In the genomic region with DNA sequence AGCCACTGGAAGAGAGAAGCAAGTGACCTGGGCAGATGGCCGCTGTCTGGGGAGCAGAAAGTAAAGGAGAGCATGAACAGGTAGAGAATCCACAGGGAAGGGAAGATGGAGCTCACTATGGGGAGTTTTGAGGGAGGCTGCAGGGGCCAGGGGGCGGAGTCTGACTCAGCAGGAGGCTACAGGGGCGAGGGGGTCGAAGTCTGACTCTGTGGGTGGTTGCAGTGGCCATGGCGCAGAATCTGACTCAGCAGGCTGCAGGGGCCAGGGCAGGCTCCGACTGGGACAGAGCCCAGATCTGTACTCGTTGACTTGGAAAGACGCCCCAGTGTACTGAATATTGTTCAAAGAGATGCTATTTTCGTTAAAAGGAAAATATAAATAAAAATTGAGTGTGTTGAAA, we compare ENCODE assay signal across 9 mouse cellular contexts. TPM values are rescaled to one million over a fixed set of nuclear protein-coding genes. Genes with fewer than 3 reads are reported as not detected.
DNase-seq lines count a peak whose midpoint lies in the region; ATAC-seq and TF ChIP-seq lines count a peak whose summit lies in the region.
"Had no signal": no experiment of that assay in that cellular context is flagged by ENCODE, and none has a peak within 500 bp of the region (broad histone marks: within the 10 kb centered on the region; RNA-seq: fewer than 3 reads in every experiment).

No protein-coding gene starts in this region.

- WGBS in embryonic facial prominence, embryonic 14.5 days, result 20% methylated on average over 9 of the region's 9 CpGs
- 13% methylated on average over 9 of the region's 9 CpGs for WGBS in hindbrain, embryonic 12.5 days
- WGBS in limb, embryonic 15.5 days, result 23% methylated on average over 9 of the region's 9 CpGs
- 23% methylated on average over 9 of the region's 9 CpGs for WGBS in stomach, postnatal 0 days

- H3K4me3 ChIP-seq in embryonic facial prominence, embryonic 14.5 days (ENCODE audit: low read depth, low read length), result no peak overlapping the region
- no peak overlapping the region for H3K4me3 ChIP-seq in hindbrain, embryonic 12.5 days
- no peak overlapping the region for H3K4me3 ChIP-seq in limb, embryonic 15.5 days
- H3K4me3 ChIP-seq in stomach, postnatal 0 days (ENCODE audit: low read depth, low read length), result no peak overlapping the region
- H3K4me3 ChIP-seq in left cerebral cortex, adult 2 months, result no peak overlapping the region
- H3K4me3 ChIP-seq: liver, embryonic 13.5 days had no signal

- no peak overlapping the region for H3K27ac ChIP-seq in embryonic facial prominence, embryonic 14.5 days (replicated peaks; ENCODE audit: low read depth, low read length)
- H3K27ac ChIP-seq in hindbrain, embryonic 12.5 days, result no peak overlapping the region
- no peak overlapping the region for H3K27ac ChIP-seq in limb, embryonic 15.5 days
- H3K27ac ChIP-seq in stomach, postnatal 0 days (replicated peaks), result no peak overlapping the region
- no peak overlapping the region for H3K27ac ChIP-seq in left cerebral cortex, adult 2 months
- H3K27ac ChIP-seq: liver, embryonic 13.5 days had no signal

- ATAC-seq in embryonic facial prominence, embryonic 14.5 days (ENCODE audit: low read depth), result no peak
- no peak for ATAC-seq in hindbrain, embryonic 12.5 days (ENCODE audit: low FRiP score)
- ATAC-seq in limb, embryonic 15.5 days (ENCODE audit: insufficient number of reproducible peaks, low FRiP score, low TSS enrichment, low read depth), result no peak
- no peak for ATAC-seq in stomach, postnatal 0 days (ENCODE audit: low FRiP score, low TSS enrichment)

- H3K4me1 ChIP-seq in embryonic facial prominence, embryonic 14.5 days (ENCODE audit: control insufficient read depth, insufficient read depth, low read length), result no peaks in the 10 kb centered on the region
- H3K4me1 ChIP-seq in hindbrain, embryonic 12.5 days, result peaks cover 7% of the 10 kb centered on the region
- H3K4me1 ChIP-seq in limb, embryonic 15.5 days, result peaks cover 6% of the 10 kb centered on the region
- no peaks in the 10 kb centered on the region for H3K4me1 ChIP-seq in stomach, postnatal 0 days (replicated peaks; ENCODE audit: control insufficient read depth, insufficient read depth)
- H3K4me1 ChIP-seq: liver, embryonic 13.5 days had no signal

- peak; percentile 30 to 64 for DNase-seq in adrenal gland, adult (ENCODE audit: inconsistent age in 2 of 2, low spot score in 1 of 2)
- no peak for DNase-seq in adrenal gland, adult 8-10 months
- DNase-seq in NIH3T3 (ENCODE audit: low read depth), result peak; percentile 71
- DNase-seq in embryonic facial prominence, embryonic 14.5 days (ENCODE audit: low spot score), result no peak
- no peak for DNase-seq in stomach, postnatal 0 days (ENCODE audit: low spot score)
- DNase-seq in left cerebral cortex, adult 2 months (ENCODE audit: extremely low spot score in 1 of 2, low spot score in 2 of 2), result no peak
- DNase-seq: liver, embryonic 13.5 days had no signal

- peak overlapping the region; percentile 2; the same call in 1 of the 2 replicates for H3K4me2 ChIP-seq in embryonic facial prominence, embryonic 14.5 days (ENCODE audit: low read depth, low read length)
- H3K4me2 ChIP-seq in hindbrain, embryonic 12.5 days (replicated peaks), result peak overlapping the region; percentile 3
- 0 out of 2 replicates have a peak overlapping the region, but pooled peaks have one; percentile 2 for H3K4me2 ChIP-seq in limb, embryonic 15.5 days
- no peak overlapping the region for H3K4me2 ChIP-seq in stomach, postnatal 0 days (replicated peaks; ENCODE audit: low read depth)
- H3K4me2 ChIP-seq: liver, embryonic 13.5 days had no signal

- H3K27me3 ChIP-seq in embryonic facial prominence, embryonic 14.5 days (replicated peaks; ENCODE audit: control insufficient read depth, insufficient read depth, low read length), result no peaks in the 10 kb centered on the region
- peaks cover 5% of the 10 kb centered on the region; the same call in 1 of the 2 replicates for H3K27me3 ChIP-seq in hindbrain, embryonic 12.5 days
- H3K27me3 ChIP-seq in limb, embryonic 15.5 days, result no peaks in the 10 kb centered on the region
- H3K27me3 ChIP-seq in stomach, postnatal 0 days (ENCODE audit: control insufficient read depth, insufficient read depth, low read length), result no peaks in the 10 kb centered on the region
- H3K27me3 ChIP-seq: liver, embryonic 13.5 days had no signal

- no peak for TF ChIP-seq EP300 in stomach, postnatal 0 days (optimal IDR thresholded peaks at IDR 0.05)

- intact Hi-C loops in left cerebral cortex, adult 2 months (cut with DNase I), result no loop called here

- H3K9ac ChIP-seq in embryonic facial prominence, embryonic 14.5 days (ENCODE audit: low read depth, low read length), result no peak overlapping the region
- H3K9ac ChIP-seq in hindbrain, embryonic 12.5 days, result no peak overlapping the region
- no peak overlapping the region for H3K9ac ChIP-seq in limb, embryonic 15.5 days
- H3K9ac ChIP-seq in stomach, postnatal 0 days (ENCODE audit: low read length), result no peak overlapping the region
- H3K9ac ChIP-seq: liver, embryonic 13.5 days had no signal

- H3K9me3 ChIP-seq in embryonic facial prominence, embryonic 14.5 days (ENCODE audit: control insufficient read depth, low read length), result no peaks in the 10 kb centered on the region
- no peaks in the 10 kb centered on the region for H3K9me3 ChIP-seq in hindbrain, embryonic 12.5 days (replicated peaks)
- no peaks in the 10 kb centered on the region for H3K9me3 ChIP-seq in limb, embryonic 15.5 days
- no peaks in the 10 kb centered on the region for H3K9me3 ChIP-seq in stomach, postnatal 0 days (ENCODE audit: control insufficient read depth, low read length)
- H3K9me3 ChIP-seq: liver, embryonic 13.5 days had no signal

- no peaks in the 10 kb centered on the region for H3K36me3 ChIP-seq in embryonic facial prominence, embryonic 14.5 days (ENCODE audit: control insufficient read depth, insufficient read depth, low read length)
- no peaks in the 10 kb centered on the region for H3K36me3 ChIP-seq in hindbrain, embryonic 12.5 days
- no peaks in the 10 kb centered on the region for H3K36me3 ChIP-seq in limb, embryonic 15.5 days
- H3K36me3 ChIP-seq in stomach, postnatal 0 days (ENCODE audit: control insufficient read depth, insufficient read depth, low read length), result no peaks in the 10 kb centered on the region
- H3K36me3 ChIP-seq: liver, embryonic 13.5 days had no signal

- no peak for TF ChIP-seq CTCF in stomach, postnatal 0 days (IDR thresholded peaks at IDR 0.05; ENCODE audit: low read depth)
- no peak for TF ChIP-seq CTCF in left cerebral cortex, adult 2 months (IDR thresholded peaks at IDR 0.05)

RNA-seq across cellular contexts. Expression of a gene that starts 8.9 kb away (rescaled TPM):
- 1 to 10 TPM in 3 of 4 experiments, under 1 TPM in 1; 0.97 to 1.9 (median 1.3) TPM for total RNA-seq in adrenal gland, adult 8-10 months (2022)
- polyA plus RNA-seq in embryonic facial prominence, embryonic 14.5 days (2014; fragmentation: Nextera tagmentation; extraction: Ambion mirVana), result 0.10 and 0.15 TPM in 2 replicates
- 0.18 and 0.38 TPM in 2 replicates for polyA plus RNA-seq in hindbrain, embryonic 12.5 days (2016; fragmentation: Nextera tagmentation; extraction: Ambion mirVana)
- polyA plus RNA-seq in limb, embryonic 15.5 days (2015; fragmentation: Nextera tagmentation; extraction: Ambion mirVana), result 0.09 and 0.31 TPM in 2 replicates
- not detected in 2 replicates for polyA plus RNA-seq in stomach, postnatal 0 days (2015; fragmentation: Nextera tagmentation; extraction: Ambion mirVana)
- under 1 TPM; 0.28 to 0.29 TPM for total RNA-seq in left cerebral cortex, adult 2 months (2021)
- polyA plus RNA-seq: liver, embryonic 13.5 days had no signal

Comparison
In these comparisons a context has a peak if more than half of its experiments do, and no peak if none do; other contexts are left out.
1. DNase-seq: peak in adrenal gland, adult (2 of 2) and NIH3T3 (single experiment); none in adrenal gland, adult 8-10 months (single experiment), embryonic facial prominence, embryonic 14.5 days (single experiment), stomach, postnatal 0 days (single experiment) and left cerebral cortex, adult 2 months (0 of 2).